Mouse (Mus musculus) bone marrow macrophage, adult 2 months (primary cell): Measurements from ENCODE around the gene Dlst. TPM values are rescaled to one million over a fixed set of nuclear protein-coding genes. Genes with fewer than 3 reads are reported as not detected.

ENCODE experiments used
- H3K27ac ChIP-seq: 2 replicates; pipeline ENCODE4 v1.5.1; 2012; ENCODE audit warnings: low read depth, low read length; ENCODE audit not compliant: insufficient read depth
- H3K4me1 ChIP-seq: 2 replicates; pipeline ENCODE4 v1.6.1; 2012; ENCODE audit warnings: low read length; ENCODE audit not compliant: control insufficient read depth, insufficient read depth
- H3K4me3 ChIP-seq: 2 replicates; pipeline ENCODE4 v1.5.1; 2012; ENCODE audit warnings: mild to moderate bottlenecking, low read length, moderate library complexity; ENCODE audit not compliant: insufficient read depth
- CTCF ChIP-seq: IDR thresholded peaks from 2 replicates; pipeline ENCODE4 v1.5.1; 2012; ENCODE audit warnings: low read depth, mild to moderate bottlenecking, low read length, moderate library complexity
- POLR2A ChIP-seq: IDR thresholded peaks from 2 replicates; pipeline ENCODE4 v1.6.1; 2012; ENCODE audit warnings: mild to moderate bottlenecking, low read depth, low read length, borderline replicate concordance
- polyA plus RNA-seq: library from polyadenylated mRNA; stranded (reverse); fragments of >200 nt; gene quantifications from 2 replicates; pipeline ENCODE4 v1.2.4, GENCODE M21; 2012; ENCODE audit not compliant: missing spikeins, insufficient read depth, insufficient read length

Dlst gene
- polyA plus RNA-seq, 1 experiment, result 86.0 TPM

- H3K4me3 ChIP-seq, result no peak overlapping the region
- TF ChIP-seq CTCF (no peak), POLR2A (no peak)
- H3K4me1 ChIP-seq, result no peaks in the 10 kb centered on the region
- no peak overlapping the region for H3K27ac ChIP-seq
Measured at GRCm38 (mm10) chr12:85158801-85159200, 48.2 kb downstream of the Dlst start.

- Histone ChIP-seq H3K27ac (no peak overlapping the region), H3K4me1 (no peaks in the 10 kb centered on the region), H3K4me3 (no peak overlapping the region)
- TF ChIP-seq POLR2A (no peak), CTCF (no peak)
Measured at GRCm38 (mm10) chr12:85159592-85159991, 49.0 kb downstream of the Dlst start.

GRCm38 (mm10) chr12:85164996-85165395 lies 54.4 kb downstream of the Dlst start:
- Histone ChIP-seq H3K4me1 (peaks cover 2% of the 10 kb centered on the region; the same call in 1 of the 2 replicates), H3K4me3 (no peak overlapping the region), H3K27ac (no peak overlapping the region)
- TF ChIP-seq POLR2A, result no peak
- no peak for TF ChIP-seq CTCF

GRCm38 (mm10) chr12:85166631-85167030 lies 56.0 kb downstream of the Dlst start:
- no peak overlapping the region for H3K27ac ChIP-seq
- no peak for TF ChIP-seq POLR2A
- TF ChIP-seq CTCF, result no peak
- peaks cover 2% of the 10 kb centered on the region; the same call in 1 of the 2 replicates for H3K4me1 ChIP-seq
- no peak overlapping the region for H3K4me3 ChIP-seq

- Histone ChIP-seq H3K4me3 (peak overlapping the region; percentile 57), H3K27ac (no peak overlapping the region)
- peak; percentile 97 for TF ChIP-seq CTCF
- no peak for TF ChIP-seq POLR2A
Measured at GRCm38 (mm10) chr12:85169117-85169858, 58.7 kb downstream of the Dlst start.

GRCm38 (mm10) chr12:85169877-85170276 lies 59.2 kb downstream of the Dlst start:
- Histone ChIP-seq H3K27ac (no peak overlapping the region), H3K4me1 (peaks cover 2% of the 10 kb centered on the region; the same call in 1 of the 2 replicates), H3K4me3 (no peak overlapping the region)
- TF ChIP-seq CTCF (no peak), POLR2A (no peak)

More at GRCm38 (mm10) chr12:85169117-85169858, 58.7 kb downstream of the Dlst start:
- H3K4me1 ChIP-seq, result peaks cover 2% of the 10 kb centered on the region; the same call in 1 of the 2 replicates

- Histone ChIP-seq H3K4me3 (no peak overlapping the region), H3K4me1 (peaks cover 2% of the 10 kb centered on the region; the same call in 1 of the 2 replicates), H3K27ac (no peak overlapping the region)
- TF ChIP-seq CTCF, result no peak
- no peak for TF ChIP-seq POLR2A
Measured at GRCm38 (mm10) chr12:85170284-85170947, 59.8 kb downstream of the Dlst start.

- peaks cover 2% of the 10 kb centered on the region; the same call in 1 of the 2 replicates for H3K4me1 ChIP-seq
- TF ChIP-seq CTCF, result no peak
- no peak for TF ChIP-seq POLR2A
- H3K4me3 ChIP-seq, result no peak overlapping the region
- no peak overlapping the region for H3K27ac ChIP-seq
Measured at GRCm38 (mm10) chr12:85170948-85171307, 60.3 kb downstream of the Dlst start.

GRCm38 (mm10) chr12:85174016-85174415 lies 63.4 kb downstream of the Dlst start:
- no peak for TF ChIP-seq CTCF
- TF ChIP-seq POLR2A, result no peak
- Histone ChIP-seq H3K4me1 (peaks cover 6% of the 10 kb centered on the region), H3K27ac (no peak overlapping the region)

More at GRCm38 (mm10) chr12:85174016-85174415, 63.4 kb downstream of the Dlst start:
- H3K4me3 ChIP-seq, result no peak overlapping the region
